Mouse (Mus musculus) lung, adult 2 months (tissue): ENCODE measurements at regions not wholly inside any gene's neighbourhood (a gene's known extent, or its start where the extent isn't known, plus 50 kb on each side); places are given as distances from the start of the nearest gene placed in this dataset.

ENCODE experiments used
- CTCF ChIP-seq: fragments of 200-500 bp; IDR thresholded peaks from 2 replicates; pipeline ENCODE4 v1.5.1; 2011; ENCODE audit warnings: mild to moderate bottlenecking, low read length, control low read depth; ENCODE audit not compliant: insufficient read depth
- POLR2A ChIP-seq: fragments of 200-500 bp; IDR thresholded peaks from 2 replicates; pipeline ENCODE4 v1.6.1; 2011; ENCODE audit warnings: low read depth, mild to moderate bottlenecking, control low read depth, low read length, borderline replicate concordance; ENCODE audit errors: extremely low read depth

DNA sequence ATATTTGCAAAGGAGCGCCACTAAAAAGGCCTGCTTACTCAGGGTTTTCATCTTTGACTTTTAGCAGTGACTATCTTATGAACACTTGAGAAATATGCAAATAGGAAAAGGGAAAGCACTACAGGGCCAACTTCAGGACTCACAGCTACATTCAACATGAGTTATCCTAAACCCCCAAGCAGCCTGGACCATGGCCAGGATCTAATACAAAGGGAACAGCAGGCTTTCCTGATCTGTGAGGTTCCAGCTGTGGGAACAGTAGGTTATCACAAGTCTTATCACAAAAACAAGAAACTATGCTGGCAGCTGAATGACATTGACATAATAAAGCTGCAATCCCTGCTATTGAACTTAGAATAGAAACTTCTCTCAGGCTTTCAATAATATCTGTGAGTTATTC lies 317.4 kb upstream of the Slc35b3 start:
- TF ChIP-seq CTCF = no peak
- TF ChIP-seq POLR2A = no peak
